Mouse (Mus musculus): Measurements from ENCODE around the gene Ccer2.

GRCm38 (mm10) chr7:28714667-28715066 is 41.3 kb upstream of the Ccer2 start:
- TF ChIP-seq POLR2A (IDR thresholded peaks at IDR 0.05; ENCODE audit: borderline replicate concordance, control insufficient read depth, low read depth, low read length) (no peak), CTCF (IDR thresholded peaks at IDR 0.05; ENCODE audit: control insufficient read depth, insufficient read depth, low read length) (no peak)
